Mouse (Mus musculus): ENCODE data around the gene Gpd1. TPM values are rescaled to one million over a fixed set of nuclear protein-coding genes. Genes with fewer than 3 reads are reported as not detected.

Gpd1 gene
- polyA plus RNA-seq, 1 experiment from 2014 or later = 7.3 TPM

GRCm38 (mm10) chr15:99729056-99729783 lies 11.9 kb downstream of the Gpd1 start:
- Histone ChIP-seq H3K36me3 (ENCODE audit: control insufficient read depth, insufficient read depth, low read length) (peaks cover 56% of the 10 kb centered on the region), H3K4me3 (ENCODE audit: low read depth, low read length) (no peak overlapping the region), H3K27ac (replicated peaks; ENCODE audit: low read depth, low read length) (no peak overlapping the region), H3K9me3 (ENCODE audit: control insufficient read depth, low read length) (0 out of 2 replicates have a peak, but pooled peaks cover 6% of the 10 kb centered on the region), H3K27me3 (replicated peaks; ENCODE audit: control insufficient read depth, insufficient read depth, low read length) (no peaks in the 10 kb centered on the region), H3K9ac (ENCODE audit: low read depth, low read length) (no peak overlapping the region), H3K4me2 (ENCODE audit: low read depth, low read length) (no peak overlapping the region), H3K4me1 (ENCODE audit: control insufficient read depth, insufficient read depth, low read length) (peaks cover 4% of the 10 kb centered on the region)
- WGBS = 93% methylated on average over 3 of the region's 4 CpGs
- DNase-seq (ENCODE audit: low spot score) (no peak), ATAC-seq (ENCODE audit: low read depth) (no peak)

GRCm38 (mm10) chr15:99731167-99731566 lies 13.9 kb downstream of the Gpd1 start:
- Histone ChIP-seq H3K27ac (replicated peaks; ENCODE audit: low read depth, low read length) (no peak overlapping the region), H3K9me3 (ENCODE audit: control insufficient read depth, low read length) (0 out of 2 replicates have a peak, but pooled peaks cover 6% of the 10 kb centered on the region), H3K36me3 (ENCODE audit: control insufficient read depth, insufficient read depth, low read length) (peaks cover 73% of the 10 kb centered on the region), H3K4me1 (ENCODE audit: control insufficient read depth, insufficient read depth, low read length) (peaks cover 4% of the 10 kb centered on the region; the same call in 1 of the 2 replicates), H3K4me2 (ENCODE audit: low read depth, low read length) (no peak overlapping the region), H3K27me3 (replicated peaks; ENCODE audit: control insufficient read depth, insufficient read depth, low read length) (no peaks in the 10 kb centered on the region), H3K9ac (ENCODE audit: low read depth, low read length) (no peak overlapping the region), H3K4me3 (ENCODE audit: low read depth, low read length) (no peak overlapping the region)
- ATAC-seq (ENCODE audit: low read depth) (no peak), DNase-seq (ENCODE audit: low spot score) (no peak)
- WGBS = 93% methylated on average over 2 of the region's 2 CpGs

GRCm38 (mm10) chr15:99731678-99732077 lies 14.4 kb downstream of the Gpd1 start:
- no peaks in the 10 kb centered on the region for H3K27me3 ChIP-seq (replicated peaks; ENCODE audit: control insufficient read depth, insufficient read depth, low read length)
- ATAC-seq (ENCODE audit: low read depth) (no peak), DNase-seq (ENCODE audit: low spot score) (no peak)
- H3K36me3 ChIP-seq (ENCODE audit: control insufficient read depth, insufficient read depth, low read length) = peaks cover 78% of the 10 kb centered on the region
- 0 out of 2 replicates have a peak, but pooled peaks cover 6% of the 10 kb centered on the region for H3K9me3 ChIP-seq (ENCODE audit: control insufficient read depth, low read length)
- H3K4me1 ChIP-seq (ENCODE audit: control insufficient read depth, insufficient read depth, low read length) = peaks cover 1% of the 10 kb centered on the region; the same call in 1 of the 2 replicates
- 95% methylated on average over 3 of the region's 3 CpGs for WGBS
- no peak overlapping the region for H3K4me2 ChIP-seq (ENCODE audit: low read depth, low read length)
- no peak overlapping the region for H3K4me3 ChIP-seq (ENCODE audit: low read depth, low read length)
- no peak overlapping the region for H3K27ac ChIP-seq (replicated peaks; ENCODE audit: low read depth, low read length)
- no peak overlapping the region for H3K9ac ChIP-seq (ENCODE audit: low read depth, low read length)

- no peak overlapping the region for H3K27ac ChIP-seq (replicated peaks; ENCODE audit: low read depth, low read length)
- H3K9ac ChIP-seq (ENCODE audit: low read depth, low read length) = no peak overlapping the region
- ATAC-seq (ENCODE audit: low read depth) (no peak), DNase-seq (ENCODE audit: low spot score) (no peak)
- H3K36me3 ChIP-seq (ENCODE audit: control insufficient read depth, insufficient read depth, low read length) = peaks cover 83% of the 10 kb centered on the region
- H3K4me2 ChIP-seq (ENCODE audit: low read depth, low read length) = no peak overlapping the region
- 92% methylated on average over 5 of the region's 5 CpGs for WGBS
- no peaks in the 10 kb centered on the region for H3K27me3 ChIP-seq (replicated peaks; ENCODE audit: control insufficient read depth, insufficient read depth, low read length)
- H3K9me3 ChIP-seq (ENCODE audit: control insufficient read depth, low read length) = 0 out of 2 replicates have a peak, but pooled peaks cover 6% of the 10 kb centered on the region
- no peaks in the 10 kb centered on the region for H3K4me1 ChIP-seq (ENCODE audit: control insufficient read depth, insufficient read depth, low read length)
- H3K4me3 ChIP-seq (ENCODE audit: low read depth, low read length) = no peak overlapping the region
Measured at GRCm38 (mm10) chr15:99733186-99733585, 15.9 kb downstream of the Gpd1 start.

- Histone ChIP-seq H3K4me2 (ENCODE audit: low read depth, low read length) (no peak overlapping the region), H3K27ac (replicated peaks; ENCODE audit: low read depth, low read length) (no peak overlapping the region), H3K9ac (ENCODE audit: low read depth, low read length) (no peak overlapping the region), H3K36me3 (ENCODE audit: control insufficient read depth, insufficient read depth, low read length) (peaks cover 87% of the 10 kb centered on the region), H3K4me3 (ENCODE audit: low read depth, low read length) (no peak overlapping the region), H3K4me1 (ENCODE audit: control insufficient read depth, insufficient read depth, low read length) (no peaks in the 10 kb centered on the region), H3K27me3 (replicated peaks; ENCODE audit: control insufficient read depth, insufficient read depth, low read length) (no peaks in the 10 kb centered on the region), H3K9me3 (ENCODE audit: control insufficient read depth, low read length) (no peaks in the 10 kb centered on the region)
- no peak for ATAC-seq (ENCODE audit: low read depth)
- DNase-seq (ENCODE audit: low spot score) = no peak
- WGBS = 96% methylated on average over 2 of the region's 2 CpGs
Measured at GRCm38 (mm10) chr15:99735631-99736030, 18.3 kb downstream of the Gpd1 start.

- Histone ChIP-seq H3K4me3 (ENCODE audit: low read depth, low read length) (no peak overlapping the region), H3K27me3 (replicated peaks; ENCODE audit: control insufficient read depth, insufficient read depth, low read length) (no peaks in the 10 kb centered on the region)
Measured at GRCm38 (mm10) chr15:99736675-99737074, 19.4 kb downstream of the Gpd1 start.

GRCm38 (mm10) chr15:99740229-99740628 lies 22.9 kb downstream of the Gpd1 start:
- DNase-seq (ENCODE audit: low spot score) (no peak), ATAC-seq (ENCODE audit: low read depth) (no peak)
- Histone ChIP-seq H3K4me2 (ENCODE audit: low read depth, low read length) (no peak overlapping the region), H3K27ac (replicated peaks; ENCODE audit: low read depth, low read length) (no peak overlapping the region), H3K9ac (ENCODE audit: low read depth, low read length) (no peak overlapping the region), H3K9me3 (ENCODE audit: control insufficient read depth, low read length) (no peaks in the 10 kb centered on the region), H3K4me3 (ENCODE audit: low read depth, low read length) (no peak overlapping the region), H3K27me3 (replicated peaks; ENCODE audit: control insufficient read depth, insufficient read depth, low read length) (no peaks in the 10 kb centered on the region), H3K4me1 (ENCODE audit: control insufficient read depth, insufficient read depth, low read length) (no peaks in the 10 kb centered on the region), H3K36me3 (ENCODE audit: control insufficient read depth, insufficient read depth, low read length) (peaks cover 90% of the 10 kb centered on the region)
- WGBS = 93% methylated on average over 4 of the region's 4 CpGs

More at GRCm38 (mm10) chr15:99736675-99737074, 19.4 kb downstream of the Gpd1 start:
- H3K9me3 ChIP-seq (ENCODE audit: control insufficient read depth, low read length) = no peaks in the 10 kb centered on the region
- no peaks in the 10 kb centered on the region for H3K4me1 ChIP-seq (ENCODE audit: control insufficient read depth, insufficient read depth, low read length)
- peaks cover 92% of the 10 kb centered on the region for H3K36me3 ChIP-seq (ENCODE audit: control insufficient read depth, insufficient read depth, low read length)
- 89% methylated on average over 11 of the region's 11 CpGs for WGBS
- DNase-seq (ENCODE audit: low spot score) = no peak
- no peak overlapping the region for H3K9ac ChIP-seq (ENCODE audit: low read depth, low read length)
- no peak overlapping the region for H3K27ac ChIP-seq (replicated peaks; ENCODE audit: low read depth, low read length)
- ATAC-seq (ENCODE audit: low read depth) = no peak
- H3K4me2 ChIP-seq (ENCODE audit: low read depth, low read length) = no peak overlapping the region

- Histone ChIP-seq H3K9ac (ENCODE audit: low read depth, low read length) (no peak overlapping the region), H3K4me2 (ENCODE audit: low read depth, low read length) (no peak overlapping the region), H3K4me1 (ENCODE audit: control insufficient read depth, insufficient read depth, low read length) (no peaks in the 10 kb centered on the region), H3K9me3 (ENCODE audit: control insufficient read depth, low read length) (no peaks in the 10 kb centered on the region), H3K27me3 (replicated peaks; ENCODE audit: control insufficient read depth, insufficient read depth, low read length) (no peaks in the 10 kb centered on the region), H3K36me3 (ENCODE audit: control insufficient read depth, insufficient read depth, low read length) (0 out of 2 replicates have a peak, but pooled peaks cover 5% of the 10 kb centered on the region), H3K27ac (replicated peaks; ENCODE audit: low read depth, low read length) (no peak overlapping the region), H3K4me3 (ENCODE audit: low read depth, low read length) (no peak overlapping the region)
- ATAC-seq (ENCODE audit: low read depth) (no peak), DNase-seq (ENCODE audit: low spot score) (no peak)
- WGBS = 69% methylated on average over 3 of the region's 3 CpGs
Measured at GRCm38 (mm10) chr15:99754204-99754603, 36.9 kb downstream of the Gpd1 start.

GRCm38 (mm10) chr15:99767467-99767866 lies 50.2 kb downstream of the Gpd1 start:
- Histone ChIP-seq H3K4me2 (ENCODE audit: low read depth, low read length) (no peak overlapping the region), H3K9me3 (ENCODE audit: control insufficient read depth, low read length) (no peaks in the 10 kb centered on the region), H3K4me3 (ENCODE audit: low read depth, low read length) (no peak overlapping the region), H3K4me1 (ENCODE audit: control insufficient read depth, insufficient read depth, low read length) (peaks cover 8% of the 10 kb centered on the region; the same call in 1 of the 2 replicates), H3K36me3 (ENCODE audit: control insufficient read depth, insufficient read depth, low read length) (no peaks in the 10 kb centered on the region), H3K27me3 (replicated peaks; ENCODE audit: control insufficient read depth, insufficient read depth, low read length) (no peaks in the 10 kb centered on the region), H3K9ac (ENCODE audit: low read depth, low read length) (no peak overlapping the region), H3K27ac (replicated peaks; ENCODE audit: low read depth, low read length) (no peak overlapping the region)
- ATAC-seq (ENCODE audit: low read depth) = no peak
- WGBS = 82% methylated on average over 4 of the region's 4 CpGs
- no peak for DNase-seq (ENCODE audit: low spot score)

All from embryonic facial prominence, embryonic 14.5 days (tissue).